In the genomic region with DNA sequence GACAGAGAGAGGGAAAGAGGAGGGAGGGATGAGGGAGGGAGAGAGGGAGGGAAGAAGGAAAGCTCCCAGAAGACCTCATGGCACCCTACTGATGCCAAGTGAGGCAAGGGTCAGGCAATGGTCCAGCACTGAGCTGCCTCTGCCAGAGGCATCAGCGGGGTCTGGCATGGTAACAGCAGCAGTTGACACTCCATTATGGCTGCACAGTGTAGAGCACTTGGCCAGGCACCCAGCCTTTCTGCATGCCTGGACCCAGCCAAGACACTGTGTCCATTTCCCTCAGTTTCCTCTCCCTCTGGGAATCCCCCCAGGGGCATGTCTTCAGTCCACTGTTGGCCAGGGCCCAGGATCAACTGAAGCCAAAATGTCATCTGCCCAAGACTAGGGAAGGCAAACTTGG, we compare ENCODE assay signal across 10 mouse cellular contexts. TPM values are rescaled to one million over a fixed set of nuclear protein-coding genes. Genes with fewer than 3 reads are reported as not detected.
A peak's percentile ranks its signal among the peaks of the same experiment; 100 is the strongest.
DNase-seq lines count a peak whose midpoint lies in the region; ATAC-seq lines count a peak whose summit lies in the region.
"Had no signal": no experiment of that assay in that cellular context is flagged by ENCODE, and none has a peak within 500 bp of the region (broad histone marks: within the 10 kb centered on the region; RNA-seq: fewer than 3 reads in every experiment).

No protein-coding gene starts in this region.

- DNase-seq in ovary, postnatal 36 days (ENCODE audit: low spot score), result peak; percentile 72
- DNase-seq in ovary, postnatal 10 days (ENCODE audit: low spot score), result no peak
- DNase-seq in frontal cortex, postnatal 10 days (ENCODE audit: low spot score in 2 of 2), result peak; percentile 70 to 78
- peak; percentile 88 to 95 for DNase-seq in kidney, postnatal 25 days
- DNase-seq in thymus, postnatal 0 days (ENCODE audit: low spot score), result no peak
- DNase-seq in spleen, adult 18-20 months, result no peak

- peak; percentile 17 for ATAC-seq in lung, embryonic 16.5 days (ENCODE audit: low read depth)
- ATAC-seq in midbrain, embryonic 13.5 days, result no peak

- no peaks in the 10 kb centered on the region for H3K36me3 ChIP-seq in lung, embryonic 16.5 days (ENCODE audit: control insufficient read depth, insufficient read depth, low read length)
- peaks cover 16% of the 10 kb centered on the region for H3K36me3 ChIP-seq in midbrain, embryonic 13.5 days

- 0 out of 2 replicates have a peak, but pooled peaks cover 3% of the 10 kb centered on the region for H3K4me1 ChIP-seq in lung, embryonic 16.5 days (replicated peaks; ENCODE audit: control insufficient read depth, insufficient read depth, low read length)
- H3K4me1 ChIP-seq in midbrain, embryonic 13.5 days (replicated peaks), result peaks cover 11% of the 10 kb centered on the region

- H3K9ac ChIP-seq in lung, embryonic 16.5 days (ENCODE audit: low read length), result no peak overlapping the region
- no peak overlapping the region for H3K9ac ChIP-seq in midbrain, embryonic 13.5 days (replicated peaks)
- H3K9ac ChIP-seq: heart, embryonic 13.5 days; midbrain, embryonic 12.5 days had no signal

- H3K27me3 ChIP-seq in lung, embryonic 16.5 days (ENCODE audit: control insufficient read depth, insufficient read depth, low read depth, low read length), result no peaks in the 10 kb centered on the region
- peaks cover 5% of the 10 kb centered on the region; the same call in 1 of the 2 replicates for H3K27me3 ChIP-seq in midbrain, embryonic 13.5 days
- H3K27me3 ChIP-seq: heart, embryonic 13.5 days had no signal

- peak overlapping the region; percentile 2; the same call in 1 of the 2 replicates for H3K27ac ChIP-seq in lung, embryonic 16.5 days (ENCODE audit: low read length)
- H3K27ac ChIP-seq in midbrain, embryonic 13.5 days, result no peak overlapping the region
- H3K27ac ChIP-seq: heart, embryonic 13.5 days; midbrain, embryonic 12.5 days had no signal

- no peak overlapping the region for H3K4me2 ChIP-seq in lung, embryonic 16.5 days (ENCODE audit: low read depth, low read length)
- H3K4me2 ChIP-seq in midbrain, embryonic 13.5 days (replicated peaks), result no peak overlapping the region
- H3K4me2 ChIP-seq: heart, embryonic 13.5 days; midbrain, embryonic 12.5 days had no signal

- no peak overlapping the region for H3K4me3 ChIP-seq in lung, embryonic 16.5 days (ENCODE audit: low read length)
- no peak overlapping the region for H3K4me3 ChIP-seq in midbrain, embryonic 13.5 days (replicated peaks)
- H3K4me3 ChIP-seq: heart, embryonic 13.5 days; midbrain, embryonic 12.5 days had no signal

- WGBS in lung, embryonic 16.5 days, result 55% methylated on average over 1 of the region's 1 CpGs
- 58% methylated on average over 1 of the region's 1 CpGs for WGBS in midbrain, embryonic 13.5 days

- no peaks in the 10 kb centered on the region for H3K9me3 ChIP-seq in lung, embryonic 16.5 days (ENCODE audit: control insufficient read depth, low read length)
- no peaks in the 10 kb centered on the region for H3K9me3 ChIP-seq in midbrain, embryonic 13.5 days
- H3K9me3 ChIP-seq: heart, embryonic 13.5 days; midbrain, embryonic 12.5 days had no signal

RNA-seq across cellular contexts. Expression of a gene that starts 4.5 kb away (rescaled TPM):
- 5.1 and 5.2 TPM in 2 replicates for polyA plus RNA-seq in lung, embryonic 16.5 days (2015; fragmentation: Nextera tagmentation; extraction: Ambion mirVana)
- 6.2 and 9.0 TPM in 2 replicates for polyA plus RNA-seq in thymus, postnatal 0 days (2015; fragmentation: Nextera tagmentation; extraction: Ambion mirVana)
- 4.3 and 4.4 TPM in 2 replicates for polyA plus RNA-seq in midbrain, embryonic 13.5 days (2015; fragmentation: Nextera tagmentation; extraction: Ambion mirVana)

RNA-seq across cellular contexts. Expression of a gene that starts 17.5 kb away (rescaled TPM):
- 29.9 and 30.9 TPM in 2 replicates for polyA plus RNA-seq in lung, embryonic 16.5 days (2015; fragmentation: Nextera tagmentation; extraction: Ambion mirVana)
- 29.6 and 34.5 TPM in 2 replicates for polyA plus RNA-seq in thymus, postnatal 0 days (2015; fragmentation: Nextera tagmentation; extraction: Ambion mirVana)
- 84.2 and 86.0 TPM in 2 replicates for polyA plus RNA-seq in midbrain, embryonic 13.5 days (2015; fragmentation: Nextera tagmentation; extraction: Ambion mirVana)

RNA-seq across cellular contexts. Expression of a gene that starts 17.7 kb away (rescaled TPM):
- polyA plus RNA-seq in lung, embryonic 16.5 days (2015; fragmentation: Nextera tagmentation; extraction: Ambion mirVana), result 22.4 and 24.5 TPM in 2 replicates
- polyA plus RNA-seq in thymus, postnatal 0 days (2015; fragmentation: Nextera tagmentation; extraction: Ambion mirVana), result 17.9 and 18.4 TPM in 2 replicates
- 74.2 and 77.6 TPM in 2 replicates for polyA plus RNA-seq in midbrain, embryonic 13.5 days (2015; fragmentation: Nextera tagmentation; extraction: Ambion mirVana)

RNA-seq across cellular contexts. Expression of a gene that starts 44.4 kb away (rescaled TPM):
- 68.8 and 69.9 TPM in 2 replicates for polyA plus RNA-seq in lung, embryonic 16.5 days (2015; fragmentation: Nextera tagmentation; extraction: Ambion mirVana)
- 41.5 and 44.1 TPM in 2 replicates for polyA plus RNA-seq in thymus, postnatal 0 days (2015; fragmentation: Nextera tagmentation; extraction: Ambion mirVana)
- 44.6 and 49.5 TPM in 2 replicates for polyA plus RNA-seq in midbrain, embryonic 13.5 days (2015; fragmentation: Nextera tagmentation; extraction: Ambion mirVana)

Comparison
In these comparisons a context has a peak if more than half of its experiments do, and no peak if none do; other contexts are left out.
1. DNase-seq: peak in ovary, postnatal 36 days (single experiment), frontal cortex, postnatal 10 days (2 of 2) and kidney, postnatal 25 days (2 of 2); none in ovary, postnatal 10 days (single experiment), thymus, postnatal 0 days (single experiment) and spleen, adult 18-20 months (0 of 2).